Mouse (Mus musculus): ENCODE results near the gene Acer2.
"Not testable (repeated sequence)": the region's sequence is repeated elsewhere in the genome, so short reads cannot be mapped to it uniquely, and the experiment has no call there.

Acer2 gene

GRCm38 (mm10) chr4:86874146-86874847, at the start of gene Acer2:
TSS of gene Acer2 (plus strand) at chr4:86874396.
- peak; percentile 91 for DNase-seq (ENCODE audit: low spot score)

GRCm38 (mm10) chr4:86825143-86825542, 49.1 kb upstream of the Acer2 start:
- DNase-seq (ENCODE audit: low spot score), result no peak

- DNase-seq (ENCODE audit: low spot score), result no peak
Observed at GRCm38 (mm10) chr4:86831896-86832295, 42.3 kb upstream of the Acer2 start.

GRCm38 (mm10) chr4:86841141-86841540, 33.1 kb upstream of the Acer2 start:
- not testable (repeated sequence) for DNase-seq (ENCODE audit: low spot score)

GRCm38 (mm10) chr4:86845384-86845783, 28.8 kb upstream of the Acer2 start:
- no peak for DNase-seq (ENCODE audit: low spot score)

GRCm38 (mm10) chr4:86847246-86847645, 26.9 kb upstream of the Acer2 start:
- no peak for DNase-seq (ENCODE audit: low spot score)

- DNase-seq (ENCODE audit: low spot score), result no peak
Observed at GRCm38 (mm10) chr4:86851331-86851730, 22.9 kb upstream of the Acer2 start.

GRCm38 (mm10) chr4:86852018-86852417, 22.2 kb upstream of the Acer2 start:
- DNase-seq (ENCODE audit: low spot score), result no peak

GRCm38 (mm10) chr4:86852813-86853590, 21.2 kb upstream of the Acer2 start:
- no peak for DNase-seq (ENCODE audit: low spot score)

GRCm38 (mm10) chr4:86856304-86857112, 17.7 kb upstream of the Acer2 start:
- DNase-seq (ENCODE audit: low spot score), result no peak

GRCm38 (mm10) chr4:86857113-86858069, 16.8 kb upstream of the Acer2 start, which contains the start of gene Rps6:
TSS of gene Rps6 (minus strand) at chr4:86857412.
- peak; percentile 95 for DNase-seq (ENCODE audit: low spot score)

- DNase-seq (ENCODE audit: low spot score), result no peak
Observed at GRCm38 (mm10) chr4:86858070-86858440, 16.1 kb upstream of the Acer2 start.

GRCm38 (mm10) chr4:86864087-86864486, 10.1 kb upstream of the Acer2 start:
- DNase-seq (ENCODE audit: low spot score), result no peak

- DNase-seq (ENCODE audit: low spot score), result no peak
Observed at GRCm38 (mm10) chr4:86871988-86872387, 2.2 kb upstream of the Acer2 start.

- no peak for DNase-seq (ENCODE audit: low spot score)
Observed at GRCm38 (mm10) chr4:86873072-86873471, 1.1 kb upstream of the Acer2 start.

GRCm38 (mm10) chr4:86879477-86879876, 5.3 kb downstream of the Acer2 start:
- no peak for DNase-seq (ENCODE audit: low spot score)

GRCm38 (mm10) chr4:86881178-86881577, 7.0 kb downstream of the Acer2 start:
- no peak for DNase-seq (ENCODE audit: low spot score)

GRCm38 (mm10) chr4:86882413-86882812, 8.2 kb downstream of the Acer2 start:
- DNase-seq (ENCODE audit: low spot score), result no peak

- DNase-seq (ENCODE audit: low spot score), result peak; percentile 66
Observed at GRCm38 (mm10) chr4:86884945-86885344, 10.7 kb downstream of the Acer2 start.

- peak; percentile 77 for DNase-seq (ENCODE audit: low spot score)
Observed at GRCm38 (mm10) chr4:86885790-86886159, 11.6 kb downstream of the Acer2 start.

- DNase-seq (ENCODE audit: low spot score), result peak; percentile 95
Observed at GRCm38 (mm10) chr4:86886160-86886878, 12.1 kb downstream of the Acer2 start.
